In the genomic region with DNA sequence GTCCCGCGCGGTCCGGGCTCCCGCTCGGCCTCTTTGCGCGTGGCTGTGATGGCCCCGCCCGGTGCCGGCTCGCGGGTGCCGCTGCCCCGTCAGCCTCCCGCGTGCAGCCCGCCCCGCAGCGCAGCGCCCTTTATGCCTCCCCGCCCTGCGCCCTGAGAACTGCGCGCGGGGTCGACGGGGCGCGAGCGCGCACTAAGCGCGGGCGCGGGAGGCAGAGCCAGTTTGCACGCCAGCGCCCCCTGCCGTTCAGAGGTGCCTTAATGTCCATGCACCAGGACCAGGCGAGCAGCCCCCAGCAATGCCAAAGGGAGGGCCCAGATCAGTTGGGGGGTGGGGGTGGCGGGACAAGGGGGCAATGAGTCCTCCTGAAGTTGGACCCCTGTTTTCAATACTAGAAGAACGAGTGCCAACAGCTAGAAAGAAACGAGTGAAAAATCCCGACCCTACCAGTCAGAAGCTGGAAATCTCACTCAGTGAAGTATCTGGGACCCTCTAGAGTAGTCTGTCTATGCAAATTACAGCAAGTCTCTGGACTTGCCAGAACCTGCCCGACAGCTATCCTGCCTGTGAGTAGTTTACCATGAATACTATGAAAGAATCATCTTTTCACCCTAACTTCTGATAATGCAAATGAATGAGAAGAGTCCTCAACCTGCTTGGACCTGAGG, we compare ENCODE assay signal across 8 mouse cellular contexts. TPM values are rescaled to one million over a fixed set of nuclear protein-coding genes. Genes with fewer than 3 reads are reported as not detected.
DNase-seq lines count a peak whose midpoint lies in the region; ATAC-seq lines count a peak whose summit lies in the region.

TSS of gene Rnf144a (minus strand) at position 151 of the 668 bp plus-strand sequence.

- peaks cover 9% of the 10 kb centered on the region for H3K4me1 ChIP-seq in forebrain, embryonic 11.5 days (replicated peaks; ENCODE audit: control insufficient read depth, insufficient read depth, low read length)
- peaks cover 23% of the 10 kb centered on the region for H3K4me1 ChIP-seq in heart, embryonic 15.5 days (replicated peaks)
- no peaks in the 10 kb centered on the region for H3K4me1 ChIP-seq in liver, embryonic 13.5 days (replicated peaks)
- peaks cover 13% of the 10 kb centered on the region; the same call in 1 of the 2 replicates for H3K4me1 ChIP-seq in stomach, embryonic 15.5 days

- H3K9ac ChIP-seq in forebrain, embryonic 11.5 days (ENCODE audit: low read length) = peak within 1 kb of the TSS; percentile 99
- peak within 1 kb of the TSS; percentile 84 for H3K9ac ChIP-seq in heart, embryonic 15.5 days
- H3K9ac ChIP-seq in liver, embryonic 13.5 days = peak within 1 kb of the TSS; percentile 70
- peak within 1 kb of the TSS; percentile 83 for H3K9ac ChIP-seq in stomach, embryonic 15.5 days

- no peaks in the 10 kb centered on the region for H3K36me3 ChIP-seq in forebrain, embryonic 11.5 days (ENCODE audit: control insufficient read depth, insufficient read depth, low read length)
- H3K36me3 ChIP-seq in heart, embryonic 15.5 days = no peaks in the 10 kb centered on the region
- H3K36me3 ChIP-seq in liver, embryonic 13.5 days = no peaks in the 10 kb centered on the region
- H3K36me3 ChIP-seq in stomach, embryonic 15.5 days = no peaks in the 10 kb centered on the region

- H3K4me3 ChIP-seq in forebrain, embryonic 11.5 days (ENCODE audit: low read depth, low read length) = peak within 1 kb of the TSS; percentile 91
- peak within 1 kb of the TSS; percentile 91 for H3K4me3 ChIP-seq in heart, embryonic 15.5 days
- peak within 1 kb of the TSS; percentile 70 for H3K4me3 ChIP-seq in liver, embryonic 13.5 days (replicated peaks)
- H3K4me3 ChIP-seq in stomach, embryonic 15.5 days (replicated peaks) = peak within 1 kb of the TSS; percentile 95

- peak; percentile 89 for ATAC-seq in forebrain, embryonic 11.5 days (replicated peaks; ENCODE audit: low FRiP score)
- peak; percentile 84 for ATAC-seq in heart, embryonic 15.5 days (replicated peaks; ENCODE audit: insufficient number of reproducible peaks, insufficient read depth, low FRiP score, low read depth)
- peak; percentile 74 for ATAC-seq in liver, embryonic 13.5 days (ENCODE audit: low read depth)
- peak; percentile 80; the same call in 1 of the 2 replicates for ATAC-seq in stomach, embryonic 15.5 days (ENCODE audit: insufficient read depth, low FRiP score, low read depth)

- H3K27me3 ChIP-seq in forebrain, embryonic 11.5 days (ENCODE audit: control insufficient read depth, insufficient read depth, low read length) = no peaks in the 10 kb centered on the region
- no peaks in the 10 kb centered on the region for H3K27me3 ChIP-seq in heart, embryonic 15.5 days
- H3K27me3 ChIP-seq in liver, embryonic 13.5 days = peaks cover 32% of the 10 kb centered on the region
- no peaks in the 10 kb centered on the region for H3K27me3 ChIP-seq in stomach, embryonic 15.5 days (replicated peaks)

- 2% methylated on average over 31 of the region's 45 CpGs for WGBS in forebrain, embryonic 11.5 days
- WGBS in heart, embryonic 15.5 days = under 1% methylated on average over 45 of the region's 45 CpGs
- WGBS in liver, embryonic 13.5 days (ENCODE audit: insufficient replicate concordance) = 1% methylated on average over 34 of the region's 45 CpGs
- 2% methylated on average over 42 of the region's 45 CpGs for WGBS in stomach, embryonic 15.5 days

- H3K27ac ChIP-seq in forebrain, embryonic 11.5 days (ENCODE audit: low read depth, low read length) = peak within 1 kb of the TSS; percentile 54
- peak within 1 kb of the TSS; percentile 39 for H3K27ac ChIP-seq in heart, embryonic 15.5 days
- no peak within 1 kb of the TSS for H3K27ac ChIP-seq in liver, embryonic 13.5 days
- peak within 1 kb of the TSS; percentile 59; the same call in 1 of the 2 replicates for H3K27ac ChIP-seq in stomach, embryonic 15.5 days

- peak within 1 kb of the TSS; percentile 77 for H3K4me2 ChIP-seq in forebrain, embryonic 11.5 days (ENCODE audit: low read depth, low read length, severe bottlenecking)
- peak within 1 kb of the TSS; percentile 92 for H3K4me2 ChIP-seq in heart, embryonic 15.5 days
- peak within 1 kb of the TSS; percentile 83 for H3K4me2 ChIP-seq in liver, embryonic 13.5 days
- peak within 1 kb of the TSS; percentile 89 for H3K4me2 ChIP-seq in stomach, embryonic 15.5 days

- peak; percentile 94 for DNase-seq in CD4-positive, CD25-positive, alpha-beta regulatory T cell, adult 2 months (ENCODE audit: low read depth, low spot score)
- peak; percentile 76 for DNase-seq in c-Kit-positive CD71-negative TER-119-negative erythroid progenitor cells, embryonic 14.5 days (ENCODE audit: low read depth)
- DNase-seq in forebrain, embryonic 11.5 days (ENCODE audit: low spot score) = peak; percentile 96
- peak; percentile 89 to 96 for DNase-seq in kidney, postnatal 25 days
- DNase-seq in liver, embryonic 13.5 days = peak; percentile 53
- peak; percentile 97 for DNase-seq in neural tube, embryonic 10.5 days (ENCODE audit: extremely low spot score, low spot score)

- no peaks in the 10 kb centered on the region for H3K9me3 ChIP-seq in forebrain, embryonic 11.5 days (ENCODE audit: control insufficient read depth, low read length)
- H3K9me3 ChIP-seq in heart, embryonic 15.5 days (replicated peaks) = no peaks in the 10 kb centered on the region
- H3K9me3 ChIP-seq in liver, embryonic 13.5 days (replicated peaks) = no peaks in the 10 kb centered on the region
- H3K9me3 ChIP-seq in stomach, embryonic 15.5 days = no peaks in the 10 kb centered on the region

RNA-seq across cellular contexts. Expression of gene Rnf144a, which starts in this region (rescaled TPM):
- 36.8 and 39.3 TPM in 2 replicates for polyA plus RNA-seq in forebrain, embryonic 11.5 days (2014; fragmentation: Nextera tagmentation; extraction: Ambion mirVana)
- polyA plus RNA-seq in heart, embryonic 15.5 days (2015; fragmentation: Nextera tagmentation; extraction: Ambion mirVana) = 11.8 and 16.6 TPM in 2 replicates
- polyA plus RNA-seq in liver, embryonic 13.5 days (2015; fragmentation: Nextera tagmentation; extraction: Ambion mirVana) = 1.6 and 2.8 TPM in 2 replicates
- polyA plus RNA-seq in stomach, embryonic 15.5 days (2015; fragmentation: Nextera tagmentation; extraction: Ambion mirVana) = 19.2 and 20.0 TPM in 2 replicates
